Mouse (Mus musculus) E14TG2a.4 (cell line): ENCODE results near the gene Wdfy4.

Source experiments
- H3K27me3 ChIP-seq: 2 replicates; pipeline ENCODE4 v1.6.1; 2014; ENCODE audit warnings: low read length, control low read depth; ENCODE audit not compliant: insufficient read depth
- H3K36me3 ChIP-seq: 2 replicates; pipeline ENCODE4 v1.6.1; 2014; ENCODE audit warnings: low read length, control low read depth; ENCODE audit not compliant: insufficient read depth
- H3K4me1 ChIP-seq: replicated peaks from 2 replicates; pipeline ENCODE4 v1.6.1; 2014; ENCODE audit warnings: low read depth, low read length, control low read depth
- H3K4me3 ChIP-seq: replicated peaks from 2 replicates; pipeline ENCODE4 v1.5.1; 2014; ENCODE audit warnings: mild to moderate bottlenecking, low read length
- H3K9me3 ChIP-seq: 2 replicates; pipeline ENCODE4 v1.6.1; 2014; ENCODE audit warnings: low read length, control low read depth
- CTCF ChIP-seq: conservative IDR thresholded peaks from 2 replicates; pipeline ENCODE4 v1.5.1; 2014; ENCODE audit warnings: low read length
- NANOG ChIP-seq: IDR thresholded peaks from 2 replicates; pipeline ENCODE4 v1.6.1; 2014; ENCODE audit warnings: borderline replicate concordance, low read length, mixed read lengths
- POU5F1 ChIP-seq: IDR thresholded peaks from 2 replicates; pipeline ENCODE4 v1.6.1; 2014; ENCODE audit warnings: low read length, borderline replicate concordance

The Wdfy4 gene

DNA sequence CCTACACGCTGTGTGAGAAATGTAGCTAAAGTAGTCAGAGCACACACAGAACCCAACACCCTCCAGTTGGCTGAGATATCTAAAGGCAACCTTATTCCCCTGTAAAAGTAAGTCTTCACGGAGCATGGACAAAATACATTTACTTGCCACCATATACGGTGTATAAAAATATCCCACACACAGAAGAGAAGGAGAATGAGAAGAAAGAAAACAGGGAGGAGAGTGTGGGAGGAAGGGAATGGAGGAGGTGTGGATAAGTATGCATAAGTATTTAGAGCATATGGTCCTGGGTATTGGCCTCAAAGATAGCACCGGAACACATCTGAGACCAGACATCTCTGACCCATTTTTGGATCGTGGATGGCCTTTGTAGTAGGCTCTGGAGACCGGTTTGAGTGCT, 50.1 kb downstream of the Wdfy4 start:
- Histone ChIP-seq H3K27me3 (peaks cover 21% of the 10 kb centered on the region; the same call in 1 of the 2 replicates), H3K36me3 (no peaks in the 10 kb centered on the region), H3K4me3 (no peak overlapping the region), H3K4me1 (peaks cover 23% of the 10 kb centered on the region), H3K9me3 (no peaks in the 10 kb centered on the region)
- TF ChIP-seq NANOG (no peak), POU5F1 (no peak), CTCF (no peak)

DNA sequence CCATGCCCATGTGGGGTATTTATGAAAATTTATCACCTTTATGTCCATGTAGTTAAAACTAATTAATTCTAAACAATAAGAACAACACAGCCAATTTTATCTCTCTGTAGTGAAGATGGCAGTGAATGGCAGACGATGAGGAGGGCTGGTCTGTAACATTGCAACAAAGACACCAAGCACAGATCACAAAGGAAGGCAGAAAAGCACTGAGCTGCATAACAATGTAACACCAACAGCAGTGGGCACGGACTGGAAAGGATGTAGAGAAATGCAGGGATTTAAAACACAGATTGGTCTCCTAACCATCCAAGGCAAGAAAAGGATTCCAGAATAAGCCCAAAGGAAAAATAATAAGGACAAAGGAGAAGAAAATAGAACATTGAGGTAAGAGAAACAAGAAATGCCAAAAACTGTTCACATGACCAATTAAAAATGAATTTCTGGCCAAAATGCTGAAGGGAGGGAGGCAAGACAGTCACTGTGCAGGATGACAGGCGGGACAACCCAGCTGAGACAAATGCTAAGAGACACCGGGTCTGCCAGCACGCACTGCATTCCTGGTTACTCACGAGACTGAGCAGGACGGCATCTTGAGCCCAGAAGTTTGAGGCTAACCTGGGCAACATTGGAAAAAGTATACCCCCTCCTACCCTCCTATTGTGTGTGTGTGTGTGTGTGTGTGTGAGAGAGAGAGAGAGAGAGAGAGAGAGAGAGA, 54.1 kb downstream of the Wdfy4 start:
- H3K4me3 ChIP-seq, result no peak overlapping the region
- H3K36me3 ChIP-seq, result no peaks in the 10 kb centered on the region
- H3K9me3 ChIP-seq, result no peaks in the 10 kb centered on the region
- peaks cover 17% of the 10 kb centered on the region; the same call in 1 of the 2 replicates for H3K27me3 ChIP-seq
- TF ChIP-seq CTCF (no peak), POU5F1 (peak; percentile 82), NANOG (peak; percentile 77; the same call in 1 of the 2 replicates)
- H3K4me1 ChIP-seq, result peaks cover 18% of the 10 kb centered on the region

DNA sequence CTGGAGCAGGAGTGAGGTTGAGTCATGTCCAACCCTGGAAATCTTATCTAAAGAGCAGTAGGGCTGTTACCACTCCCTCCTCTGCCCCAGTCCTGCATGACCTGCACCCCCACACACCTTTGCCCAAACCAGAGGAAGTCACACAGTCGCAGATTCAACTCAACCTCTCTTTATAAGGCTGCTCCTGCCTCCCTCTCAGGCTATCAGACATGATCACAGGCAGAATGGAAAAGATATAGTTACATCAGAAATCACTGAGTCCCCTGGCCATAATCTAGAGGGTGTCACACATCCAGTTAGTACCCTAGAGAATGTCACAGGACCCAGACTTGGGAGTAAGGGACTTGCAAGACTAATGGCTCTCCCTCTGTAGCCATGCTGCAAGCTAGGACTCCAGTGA, 68.7 kb downstream of the Wdfy4 start:
- Histone ChIP-seq H3K4me1 (no peaks in the 10 kb centered on the region), H3K4me3 (no peak overlapping the region)
- TF ChIP-seq CTCF (no peak), NANOG (no peak), POU5F1 (no peak)

DNA sequence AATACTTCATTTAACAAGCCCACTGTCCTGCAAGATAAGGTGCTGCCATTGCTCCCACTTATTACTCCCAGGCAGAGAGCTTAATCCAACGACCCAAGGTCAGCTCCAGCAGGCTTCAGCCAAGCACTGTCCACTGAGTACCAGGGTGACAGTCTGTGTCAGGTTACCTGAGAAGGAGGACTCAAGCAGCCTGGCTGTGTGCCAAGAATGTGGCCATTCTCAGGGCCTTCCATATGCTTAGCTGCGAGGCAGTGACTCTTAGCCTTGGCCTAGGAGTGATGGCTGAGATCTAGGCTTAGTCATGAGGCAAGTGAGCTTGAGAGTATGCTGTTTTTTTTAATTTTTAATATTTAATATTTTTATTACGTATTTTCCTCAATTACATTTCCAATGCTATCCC, 80.5 kb downstream of the Wdfy4 start:
- Histone ChIP-seq H3K36me3 (no peaks in the 10 kb centered on the region), H3K4me3 (no peak overlapping the region), H3K4me1 (no peaks in the 10 kb centered on the region), H3K9me3 (no peaks in the 10 kb centered on the region), H3K27me3 (no peaks in the 10 kb centered on the region)
- TF ChIP-seq CTCF, result no peak

More for the DNA sequence above, 68.7 kb downstream of the Wdfy4 start:
- Histone ChIP-seq H3K9me3 (no peaks in the 10 kb centered on the region), H3K36me3 (no peaks in the 10 kb centered on the region), H3K27me3 (no peaks in the 10 kb centered on the region)

DNA sequence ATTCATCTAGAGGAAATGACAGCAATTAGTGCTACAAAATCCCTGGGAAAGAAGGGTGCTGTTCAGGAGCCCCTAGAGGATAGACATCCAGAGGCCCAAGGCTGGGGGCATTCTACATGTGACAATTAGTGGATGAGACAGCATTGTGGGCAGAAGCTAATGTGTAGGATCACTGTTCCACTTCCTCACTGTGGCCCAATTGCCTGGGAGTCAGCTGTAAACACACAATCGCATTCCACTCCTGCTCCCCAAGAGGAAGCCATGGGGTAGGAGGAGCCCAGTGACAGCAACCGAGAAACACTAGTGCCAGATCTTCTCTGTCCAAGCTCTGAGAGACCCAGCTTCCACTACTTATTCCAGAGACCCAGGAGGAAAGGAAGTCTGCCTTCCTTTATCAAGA, 83.7 kb downstream of the Wdfy4 start:
- H3K4me3 ChIP-seq, result no peak overlapping the region
- no peaks in the 10 kb centered on the region for H3K36me3 ChIP-seq
- no peaks in the 10 kb centered on the region for H3K9me3 ChIP-seq
- TF ChIP-seq POU5F1, result no peak
- no peak for TF ChIP-seq CTCF
- TF ChIP-seq NANOG, result no peak
- H3K4me1 ChIP-seq, result peaks cover 7% of the 10 kb centered on the region; the same call in 1 of the 2 replicates
- no peaks in the 10 kb centered on the region for H3K27me3 ChIP-seq

DNA sequence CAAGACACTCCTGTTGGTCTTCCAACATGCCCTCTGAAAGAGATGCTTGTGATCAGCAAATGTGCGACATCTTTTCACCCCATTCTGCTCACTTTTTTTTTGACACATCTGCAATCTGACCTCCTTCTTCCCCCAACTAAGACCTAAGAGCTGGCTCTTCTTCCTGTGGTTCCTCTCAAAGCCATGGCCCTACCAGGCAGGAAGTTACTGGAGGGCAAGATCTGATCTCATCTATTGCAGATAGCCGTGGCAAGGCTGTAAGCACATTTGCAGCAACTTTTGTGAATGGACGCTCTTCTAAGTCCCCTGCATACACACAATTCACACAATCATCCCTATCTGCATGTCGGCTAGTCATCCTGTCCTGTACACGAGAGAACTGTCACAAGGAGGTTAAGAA, 85.4 kb downstream of the Wdfy4 start:
- Histone ChIP-seq H3K4me1 (peaks cover 7% of the 10 kb centered on the region; the same call in 1 of the 2 replicates), H3K4me3 (no peak overlapping the region), H3K27me3 (no peaks in the 10 kb centered on the region), H3K36me3 (no peaks in the 10 kb centered on the region), H3K9me3 (no peaks in the 10 kb centered on the region)
- TF ChIP-seq CTCF (no peak), POU5F1 (no peak), NANOG (no peak)

DNA sequence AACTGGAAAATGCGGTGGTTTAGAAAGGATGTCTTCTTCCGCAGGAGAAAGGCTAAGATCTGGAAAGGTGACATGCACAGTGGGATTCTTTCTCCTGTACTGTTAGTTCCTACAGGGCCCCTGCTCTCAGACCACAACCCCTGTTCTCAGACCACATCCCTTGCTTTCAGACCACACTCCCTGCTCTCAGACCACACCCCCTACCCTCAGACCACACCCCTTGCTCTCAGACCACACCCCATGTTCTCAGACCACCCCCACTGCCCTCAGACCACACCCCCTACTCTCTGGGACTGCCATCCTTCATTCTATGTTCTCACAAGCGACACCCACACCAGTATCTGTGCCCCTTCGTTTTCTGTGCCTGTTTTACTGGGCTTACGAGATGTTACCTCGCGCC, 86.2 kb downstream of the Wdfy4 start:
- Histone ChIP-seq H3K4me1 (peaks cover 7% of the 10 kb centered on the region; the same call in 1 of the 2 replicates), H3K9me3 (no peaks in the 10 kb centered on the region), H3K4me3 (no peak overlapping the region), H3K27me3 (no peaks in the 10 kb centered on the region), H3K36me3 (no peaks in the 10 kb centered on the region)
- TF ChIP-seq CTCF, result no peak
- no peak for TF ChIP-seq NANOG
- TF ChIP-seq POU5F1, result no peak

DNA sequence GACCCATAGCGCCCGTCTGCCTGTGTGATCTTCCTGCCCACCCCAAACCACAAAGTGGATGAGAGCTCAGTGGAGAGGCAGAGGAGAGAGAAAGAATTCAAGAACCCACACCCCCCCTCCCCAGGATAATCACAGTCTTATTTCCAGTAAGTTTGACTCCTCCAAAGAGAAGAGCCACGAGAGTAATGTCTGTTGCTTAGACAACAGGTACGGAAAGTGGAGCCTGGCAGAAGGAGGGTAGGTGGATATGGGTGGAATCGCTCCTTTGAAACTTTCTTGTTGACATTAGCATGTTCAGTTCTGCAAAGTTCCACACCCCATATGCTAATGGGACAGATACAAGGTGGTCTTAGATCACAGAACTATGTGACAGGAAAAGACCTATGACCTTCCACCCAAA, 88.8 kb downstream of the Wdfy4 start:
- no peak for TF ChIP-seq CTCF
- Histone ChIP-seq H3K27me3 (no peaks in the 10 kb centered on the region), H3K4me1 (peaks cover 7% of the 10 kb centered on the region; the same call in 1 of the 2 replicates), H3K9me3 (no peaks in the 10 kb centered on the region), H3K4me3 (no peak overlapping the region), H3K36me3 (no peaks in the 10 kb centered on the region)

DNA sequence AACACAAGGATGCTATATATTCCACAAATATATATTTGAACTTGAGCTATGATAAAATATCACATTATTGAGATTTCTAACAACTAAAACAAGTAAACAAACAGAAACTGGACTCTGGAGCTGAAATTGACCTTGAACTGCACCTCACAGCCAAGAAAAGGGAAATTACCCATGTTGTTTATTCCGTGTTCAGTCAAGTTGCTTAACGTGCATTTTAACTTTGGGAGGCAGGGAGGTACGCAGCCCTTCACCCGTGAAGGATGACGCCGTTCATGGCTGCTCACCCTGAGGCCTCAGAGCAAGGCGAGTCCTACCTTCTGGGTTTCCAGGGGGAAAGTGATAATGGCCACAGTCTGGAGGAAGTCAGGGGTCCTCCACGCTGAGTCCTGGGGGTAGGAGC, 102.0 kb downstream of the Wdfy4 start:
- H3K27me3 ChIP-seq, result no peaks in the 10 kb centered on the region
- no peaks in the 10 kb centered on the region for H3K36me3 ChIP-seq
- no peak overlapping the region for H3K4me3 ChIP-seq
- H3K4me1 ChIP-seq, result no peaks in the 10 kb centered on the region
- no peaks in the 10 kb centered on the region for H3K9me3 ChIP-seq
- TF ChIP-seq CTCF (no peak), NANOG (no peak), POU5F1 (no peak)
